Mouse (Mus musculus): ENCODE measurements around the gene Zfp512b. TPM values are rescaled to one million over a fixed set of nuclear protein-coding genes. Genes with fewer than 3 reads are reported as not detected.

Gene Zfp512b
- 1.3 TPM for polyA plus RNA-seq (2014; fragmentation: Illumina TruSeq; extraction: RNeasy Lipid Tissue Mini Kit (QIAGEN cat#74804); ENCODE audit: low read depth, low replicate concordance)

GRCm38 (mm10) chr2:181592231-181593041, at the start of gene Zfp512b:
Zfp512b (minus strand) TSS chr2:181592803.

GRCm38 (mm10) chr2:181598454-181599351, 6.1 kb upstream of the Zfp512b start, which contains the start of gene Samd10:
Samd10 (minus strand) TSS chr2:181599212.

GRCm38 (mm10) chr2:181591528-181592085, 996 bp downstream of the Zfp512b start, which contains the start of gene Prpf6:
Prpf6 (plus strand) TSS chr2:181591868.

GRCm38 (mm10) chr2:181584411-181584942, 8.1 kb downstream of the Zfp512b start, which contains the start of gene Uckl1:
Uckl1 (minus strand) TSS chr2:181584892.

Other genes with a start within 250 kb of the Zfp512b start
- 1.1 TPM for gene Zgpat, start 227.9 kb downstream of the Zfp512b start, polyA plus RNA-seq (2014; fragmentation: Illumina TruSeq; extraction: RNeasy Lipid Tissue Mini Kit (QIAGEN cat#74804); ENCODE audit: low read depth, low replicate concordance)
- 33.3 TPM for gene Arfrp1, start 227.4 kb downstream of the Zfp512b start, polyA plus RNA-seq (2014; fragmentation: Illumina TruSeq; extraction: RNeasy Lipid Tissue Mini Kit (QIAGEN cat#74804); ENCODE audit: low read depth, low replicate concordance)
- 1.3 TPM for gene Lime1, start 212.7 kb downstream of the Zfp512b start, polyA plus RNA-seq (2014; fragmentation: Illumina TruSeq; extraction: RNeasy Lipid Tissue Mini Kit (QIAGEN cat#74804); ENCODE audit: low read depth, low replicate concordance)
- 4.2 TPM for gene Zbtb46, start 133.4 kb downstream of the Zfp512b start, polyA plus RNA-seq (2014; fragmentation: Illumina TruSeq; extraction: RNeasy Lipid Tissue Mini Kit (QIAGEN cat#74804); ENCODE audit: low read depth, low replicate concordance)
- gene Abhd16b, start 99.6 kb downstream of the Zfp512b start, polyA plus RNA-seq (2014; fragmentation: Illumina TruSeq; extraction: RNeasy Lipid Tissue Mini Kit (QIAGEN cat#74804); ENCODE audit: low read depth, low replicate concordance) = not detected
- 35.5 TPM for gene Tpd52l2, start 95.7 kb downstream of the Zfp512b start, polyA plus RNA-seq (2014; fragmentation: Illumina TruSeq; extraction: RNeasy Lipid Tissue Mini Kit (QIAGEN cat#74804); ENCODE audit: low read depth, low replicate concordance)
- 32.7 TPM for gene Dnajc5, start 72.3 kb downstream of the Zfp512b start, polyA plus RNA-seq (2014; fragmentation: Illumina TruSeq; extraction: RNeasy Lipid Tissue Mini Kit (QIAGEN cat#74804); ENCODE audit: low read depth, low replicate concordance)
- 12.0 TPM for gene Uckl1, start 7.9 kb downstream of the Zfp512b start, polyA plus RNA-seq (2014; fragmentation: Illumina TruSeq; extraction: RNeasy Lipid Tissue Mini Kit (QIAGEN cat#74804); ENCODE audit: low read depth, low replicate concordance)
- 25.0 TPM for gene Prpf6, start 935 bp downstream of the Zfp512b start, polyA plus RNA-seq (2014; fragmentation: Illumina TruSeq; extraction: RNeasy Lipid Tissue Mini Kit (QIAGEN cat#74804); ENCODE audit: low read depth, low replicate concordance)
- gene Samd10, start 6.4 kb upstream of the Zfp512b start, polyA plus RNA-seq (2014; fragmentation: Illumina TruSeq; extraction: RNeasy Lipid Tissue Mini Kit (QIAGEN cat#74804); ENCODE audit: low read depth, low replicate concordance) = 6.5 TPM
- not detected for gene Gm29797, start 64.2 kb upstream of the Zfp512b start, polyA plus RNA-seq (2014; fragmentation: Illumina TruSeq; extraction: RNeasy Lipid Tissue Mini Kit (QIAGEN cat#74804); ENCODE audit: low read depth, low replicate concordance)
- gene Sox18, start 78.8 kb upstream of the Zfp512b start, polyA plus RNA-seq (2014; fragmentation: Illumina TruSeq; extraction: RNeasy Lipid Tissue Mini Kit (QIAGEN cat#74804); ENCODE audit: low read depth, low replicate concordance) = not detected
- gene Tcea2, start 87.5 kb upstream of the Zfp512b start, polyA plus RNA-seq (2014; fragmentation: Illumina TruSeq; extraction: RNeasy Lipid Tissue Mini Kit (QIAGEN cat#74804); ENCODE audit: low read depth, low replicate concordance) = 0.49 TPM
- 3.9 TPM for gene Rgs19, start 101.2 kb upstream of the Zfp512b start, polyA plus RNA-seq (2014; fragmentation: Illumina TruSeq; extraction: RNeasy Lipid Tissue Mini Kit (QIAGEN cat#74804); ENCODE audit: low read depth, low replicate concordance)
- gene Lkaaear1, start 105.6 kb upstream of the Zfp512b start, polyA plus RNA-seq (2014; fragmentation: Illumina TruSeq; extraction: RNeasy Lipid Tissue Mini Kit (QIAGEN cat#74804); ENCODE audit: low read depth, low replicate concordance) = not detected
- not detected for gene Oprl1, start 122.2 kb upstream of the Zfp512b start, polyA plus RNA-seq (2014; fragmentation: Illumina TruSeq; extraction: RNeasy Lipid Tissue Mini Kit (QIAGEN cat#74804); ENCODE audit: low read depth, low replicate concordance)
- not detected for gene Myt1, start 170.5 kb upstream of the Zfp512b start, polyA plus RNA-seq (2014; fragmentation: Illumina TruSeq; extraction: RNeasy Lipid Tissue Mini Kit (QIAGEN cat#74804); ENCODE audit: low read depth, low replicate concordance)
- 137 TPM for gene Pcmtd2, start 245.1 kb upstream of the Zfp512b start, polyA plus RNA-seq (2014; fragmentation: Illumina TruSeq; extraction: RNeasy Lipid Tissue Mini Kit (QIAGEN cat#74804); ENCODE audit: low read depth, low replicate concordance)